Mouse (Mus musculus) thymus, postnatal 10 days (tissue): Measurements from ENCODE around the gene Ppp4c.
A peak's percentile ranks its signal among the peaks of the same experiment; 100 is the strongest.

Experiments used
- DNase-seq, 2 experiments: peaks; one replicate each; pipeline ENCODE4 v3.0.0; 2021; ENCODE audit warnings: low spot score in 2 of 2

Ppp4c gene

GRCm38 (mm10) chr7:126759050-126759671 is 33.1 kb downstream of the Ppp4c start, which contains the start of gene Mapk3:
Gene Mapk3 (plus strand): TSS chr7:126759601.
- DNase-seq, result peak; percentile 89

- DNase-seq, result no peak
Observed at GRCm38 (mm10) chr7:126758539-126758938, 33.8 kb downstream of the Ppp4c start.

- DNase-seq, result peak; percentile 34 to 68
Observed at GRCm38 (mm10) chr7:126754866-126755265, 37.4 kb downstream of the Ppp4c start.

- no peak for DNase-seq
Observed at GRCm38 (mm10) chr7:126749582-126750343, 42.5 kb downstream of the Ppp4c start.

- no peak for DNase-seq
Observed at GRCm38 (mm10) chr7:126748824-126749223, 43.5 kb downstream of the Ppp4c start.

- no peak for DNase-seq
Observed at GRCm38 (mm10) chr7:126746798-126747197, 45.5 kb downstream of the Ppp4c start.

GRCm38 (mm10) chr7:126746066-126746465 is 46.2 kb downstream of the Ppp4c start:
- no peak for DNase-seq

GRCm38 (mm10) chr7:126741964-126742482 is 50.3 kb downstream of the Ppp4c start:
- no peak for DNase-seq

GRCm38 (mm10) chr7:126741452-126741851 is 50.8 kb downstream of the Ppp4c start:
- DNase-seq, result no peak

- no peak for DNase-seq
Observed at GRCm38 (mm10) chr7:126740977-126741376, 51.3 kb downstream of the Ppp4c start.

GRCm38 (mm10) chr7:126740132-126740735 is 52.1 kb downstream of the Ppp4c start:
- no peak for DNase-seq

GRCm38 (mm10) chr7:126739551-126739950 is 52.7 kb downstream of the Ppp4c start:
- DNase-seq, result no peak

- DNase-seq, result no peak
Observed at GRCm38 (mm10) chr7:126736122-126736521, 56.2 kb downstream of the Ppp4c start.
